Mouse (Mus musculus) liver, postnatal 0 days (tissue): ENCODE measurements around the gene Tmem131l. TPM values are rescaled to one million over a fixed set of nuclear protein-coding genes. Genes with fewer than 3 reads are reported as not detected.

ENCODE experiments used
- ATAC-seq: fragments of 200-750 bp; cut with Nextera tagmentation; 2 replicates; pipeline ENCODE4 v1.8.0; 2017; ENCODE audit warnings: mild to moderate bottlenecking, moderate library complexity
- DNase-seq: peaks from one replicate; pipeline ENCODE4 v3.0.0-alpha.2; 2016
- H3K27ac ChIP-seq: fragments of 300-500 bp; sonication (generic); 2 replicates; pipeline ENCODE4 v1.5.1; 2014; ENCODE audit warnings: antibody characterized with exemption, moderate library complexity, mild to moderate bottlenecking, low read depth
- H3K27me3 ChIP-seq: fragments of 300-500 bp; sonication (generic); 2 replicates; pipeline ENCODE4 v1.6.1; 2014; ENCODE audit warnings: low read length, control low read depth, mixed read lengths; ENCODE audit not compliant: insufficient read depth
- H3K36me3 ChIP-seq: fragments of 300-500 bp; sonication (generic); replicated peaks from 2 replicates; pipeline ENCODE4 v1.6.1; 2014; ENCODE audit warnings: mild to moderate bottlenecking, control low read depth, low read length, moderate library complexity, mixed read lengths; ENCODE audit not compliant: insufficient read depth
- H3K4me1 ChIP-seq: fragments of 300-500 bp; sonication (generic); 2 replicates; pipeline ENCODE4 v1.6.1; 2014; ENCODE audit warnings: antibody characterized with exemption, mild to moderate bottlenecking, control low read depth; ENCODE audit not compliant: insufficient read depth
- H3K4me2 ChIP-seq: fragments of 300-500 bp; sonication (generic); 2 replicates; pipeline ENCODE4 v1.6.1; 2014; ENCODE audit warnings: low read depth, mild to moderate bottlenecking, low read length, moderate library complexity, mixed read lengths
- H3K4me3 ChIP-seq: fragments of 300-500 bp; sonication (generic); 2 replicates; pipeline ENCODE4 v1.5.1; 2014; ENCODE audit warnings: low read depth, low read length
- H3K9ac ChIP-seq: fragments of 300-500 bp; sonication (generic); replicated peaks from 2 replicates; pipeline ENCODE4 v1.6.1; 2014; ENCODE audit warnings: mild to moderate bottlenecking, moderate library complexity
- H3K9me3 ChIP-seq: fragments of 300-500 bp; sonication (generic); 2 replicates; pipeline ENCODE4 v1.6.1; 2016; ENCODE audit warnings: mild to moderate bottlenecking, control low read depth, low read length, mixed read lengths
- CTCF ChIP-seq: sonication (generic); IDR thresholded peaks from 2 replicates; pipeline ENCODE4 v1.5.1; 2016; ENCODE audit warnings: antibody characterized with exemption, low read depth
- EP300 ChIP-seq: IDR thresholded peaks from 2 replicates; pipeline ENCODE4 v1.6.1; 2016; ENCODE audit warnings: antibody characterized with exemption, low read depth, mild to moderate bottlenecking
- WGBS: fragments of 180-500 bp; shearing (Covaris S2); extraction: QIAGEN DNeasy Blood & Tissue Kit; methylation state at CpG from one replicate; pipeline ENCODE4 v1.1.7; 2014; ENCODE audit not compliant: insufficient replicate concordance; 5-methylcytosine and 5-hydroxymethylcytosine counted together
- polyA plus RNA-seq: library from polyadenylated mRNA; unstranded; fragments of >200 nt; fragmentation: Nextera tagmentation; extraction: Ambion mirVana; gene quantifications from 2 replicates; pipeline ENCODE4 v1.2.1, GENCODE M21; 2015

The Tmem131l gene
- polyA plus RNA-seq, 1 experiment from 2014 or later, result 19.1 TPM

GRCm38 (mm10) chr3:83996086-83996485, 43.9 kb downstream of the Tmem131l start:
- DNase-seq (no peak), ATAC-seq (no peak)
- no peaks in the 10 kb centered on the region for H3K9me3 ChIP-seq
- 84% methylated on average over 6 of the region's 6 CpGs for WGBS
- no peaks in the 10 kb centered on the region for H3K27me3 ChIP-seq
- H3K27ac ChIP-seq, result peak overlapping the region; percentile 81; the same call in 1 of the 2 replicates
- no peak overlapping the region for H3K4me3 ChIP-seq
- no peak overlapping the region for H3K9ac ChIP-seq
- H3K4me1 ChIP-seq, result peaks cover 46% of the 10 kb centered on the region
- H3K4me2 ChIP-seq, result no peak overlapping the region
- no peaks in the 10 kb centered on the region; the same call in 1 of the 2 replicates for H3K36me3 ChIP-seq
- TF ChIP-seq CTCF (no peak), EP300 (no peak)

- TF ChIP-seq EP300 (no peak), CTCF (no peak)
- H3K36me3 ChIP-seq, result no peaks in the 10 kb centered on the region; the same call in 1 of the 2 replicates
- H3K4me3 ChIP-seq, result no peak overlapping the region
- WGBS, result 66% methylated on average over 9 of the region's 9 CpGs
- no peak overlapping the region for H3K4me2 ChIP-seq
- no peaks in the 10 kb centered on the region for H3K27me3 ChIP-seq
- DNase-seq, result no peak
- 0 out of 2 replicates have a peak overlapping the region, but pooled peaks have one; percentile 16 for H3K27ac ChIP-seq
- H3K9me3 ChIP-seq, result no peaks in the 10 kb centered on the region
- H3K9ac ChIP-seq, result no peak overlapping the region
- ATAC-seq, result no peak
- peaks cover 48% of the 10 kb centered on the region for H3K4me1 ChIP-seq
Observed at GRCm38 (mm10) chr3:83995254-83995830, 44.6 kb downstream of the Tmem131l start.

DNA sequence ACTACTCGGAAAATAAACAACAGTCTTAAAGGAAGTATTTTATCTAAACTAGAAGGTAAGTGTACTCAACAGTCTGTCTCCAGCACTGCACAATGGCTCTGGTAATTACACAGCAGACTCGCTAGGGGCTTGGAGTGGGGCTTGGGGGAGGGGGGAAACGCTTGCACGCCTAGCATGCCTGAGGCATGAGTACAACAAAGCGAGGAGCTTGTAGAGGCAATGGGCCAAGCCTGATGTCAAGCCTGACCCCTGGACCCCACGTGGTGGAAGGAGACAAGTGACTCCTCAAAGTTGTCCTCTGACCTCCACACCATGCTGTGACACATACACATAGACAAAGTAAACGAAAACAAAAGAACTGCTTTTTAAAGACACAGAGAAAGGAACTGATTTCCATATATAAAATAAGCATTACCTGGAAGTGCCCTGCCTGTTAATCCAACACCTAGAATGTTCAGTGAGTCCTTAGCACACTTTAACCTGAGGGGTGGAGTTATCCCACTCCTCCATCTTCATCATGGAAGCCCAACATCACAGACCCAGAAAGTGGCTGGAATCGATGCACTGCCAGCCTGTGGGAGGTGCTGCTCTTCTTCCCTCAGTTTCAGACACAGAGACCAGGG, 45.6 kb downstream of the Tmem131l start:
- WGBS, result 59% methylated on average over 8 of the region's 8 CpGs
- no peak overlapping the region for H3K4me3 ChIP-seq
- H3K9ac ChIP-seq, result no peak overlapping the region
- TF ChIP-seq EP300 (no peak; the same call in 1 of the 2 replicates), CTCF (0 out of 2 replicates have a peak, but pooled peaks have one; percentile 15)
- H3K36me3 ChIP-seq, result peaks cover 4% of the 10 kb centered on the region; the same call in 1 of the 2 replicates
- H3K4me2 ChIP-seq, result no peak overlapping the region
- ATAC-seq, result peak; percentile 87
- peaks cover 55% of the 10 kb centered on the region for H3K4me1 ChIP-seq
- peak; percentile 81 for DNase-seq
- no peaks in the 10 kb centered on the region for H3K27me3 ChIP-seq
- no peaks in the 10 kb centered on the region for H3K9me3 ChIP-seq
- peak overlapping the region; percentile 17; the same call in 1 of the 2 replicates for H3K27ac ChIP-seq

- TF ChIP-seq EP300 (no peak), CTCF (peak; percentile 27; the same call in 1 of the 2 replicates)
- Histone ChIP-seq H3K36me3 (peaks cover 4% of the 10 kb centered on the region; the same call in 1 of the 2 replicates), H3K9me3 (no peaks in the 10 kb centered on the region), H3K4me1 (peaks cover 63% of the 10 kb centered on the region), H3K27ac (no peak overlapping the region), H3K4me2 (no peak overlapping the region), H3K4me3 (no peak overlapping the region), H3K27me3 (no peaks in the 10 kb centered on the region), H3K9ac (no peak overlapping the region)
- ATAC-seq, result no peak
- DNase-seq, result no peak
- 81% methylated on average over 8 of the region's 8 CpGs for WGBS
Observed at GRCm38 (mm10) chr3:83993089-83993516, 46.9 kb downstream of the Tmem131l start.

DNA sequence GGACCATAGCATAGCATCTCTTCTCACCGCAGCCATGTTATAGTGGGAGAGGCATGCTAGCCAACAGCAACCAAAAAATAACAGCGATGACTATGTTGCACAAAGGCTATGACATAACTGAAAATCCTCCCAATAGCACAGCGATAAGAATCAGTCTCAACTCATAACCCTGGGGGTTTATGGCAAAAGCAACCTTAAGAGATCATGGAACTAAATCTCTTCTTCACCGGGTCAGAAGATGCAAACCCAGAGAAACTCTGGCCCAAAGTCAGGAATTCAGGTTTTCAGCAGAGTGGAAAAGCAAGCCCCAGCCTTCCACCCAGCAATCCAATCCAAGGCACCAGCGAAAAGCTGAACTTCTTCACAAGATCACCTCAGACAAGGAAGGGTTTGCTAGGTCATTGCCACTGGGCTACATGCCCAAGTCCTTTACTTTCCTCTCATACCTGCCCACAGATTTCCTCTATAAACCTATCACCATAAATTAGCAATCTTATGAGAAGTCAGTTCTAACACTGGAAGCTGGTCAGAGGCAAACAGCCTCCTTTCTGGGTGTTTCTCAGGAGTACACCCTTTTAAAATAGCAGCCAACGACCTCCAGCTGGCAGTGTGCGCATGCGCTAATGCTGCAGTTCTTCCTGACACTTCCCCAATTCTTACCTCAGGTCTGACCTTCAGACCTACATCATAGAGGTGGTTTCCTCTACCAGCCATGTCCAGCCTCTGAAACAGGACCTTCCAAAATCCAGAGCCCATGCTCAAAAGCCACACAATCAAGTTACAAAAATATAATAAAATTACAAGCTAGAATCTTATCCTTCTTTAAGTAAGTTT, 48.1 kb downstream of the Tmem131l start:
- H3K9me3 ChIP-seq, result no peaks in the 10 kb centered on the region
- peaks cover 59% of the 10 kb centered on the region for H3K4me1 ChIP-seq
- no peak overlapping the region for H3K4me2 ChIP-seq
- 78% methylated on average over 8 of the region's 8 CpGs for WGBS
- H3K9ac ChIP-seq, result no peak overlapping the region
- no peak overlapping the region for H3K27ac ChIP-seq
- TF ChIP-seq CTCF, result peak; percentile 17
- TF ChIP-seq EP300, result no peak
- ATAC-seq (no peak), DNase-seq (no peak)
- peaks cover 4% of the 10 kb centered on the region; the same call in 1 of the 2 replicates for H3K36me3 ChIP-seq
- H3K27me3 ChIP-seq, result no peaks in the 10 kb centered on the region
- H3K4me3 ChIP-seq, result no peak overlapping the region

- Histone ChIP-seq H3K4me1 (peaks cover 28% of the 10 kb centered on the region), H3K27me3 (no peaks in the 10 kb centered on the region), H3K9me3 (no peaks in the 10 kb centered on the region), H3K4me3 (no peak overlapping the region), H3K9ac (no peak overlapping the region), H3K27ac (no peak overlapping the region), H3K36me3 (peaks cover 4% of the 10 kb centered on the region; the same call in 1 of the 2 replicates), H3K4me2 (no peak overlapping the region)
- no peak for ATAC-seq
- no peak for DNase-seq
- 56% methylated on average over 4 of the region's 4 CpGs for WGBS
- no peak for TF ChIP-seq CTCF
Observed at GRCm38 (mm10) chr3:83988214-83988613, 51.8 kb downstream of the Tmem131l start.
